Mouse (Mus musculus) subcutaneous adipose tissue, adult 2 months (tissue): ENCODE results near the gene Pik3ca. TPM values are rescaled to one million over a fixed set of nuclear protein-coding genes. Genes with fewer than 3 reads are reported as not detected.

ENCODE experiments used
- polyA plus RNA-seq: library from polyadenylated mRNA; depleted of rRNA; stranded (reverse); fragments of >200 nt; gene quantifications from 2 replicates; pipeline ENCODE4 v1.2.3, GENCODE M21; 2012; ENCODE audit warnings: low replicate concordance; rRNA removed

Gene Pik3ca
- 10.6 and 11.4 TPM in 2 replicates for polyA plus RNA-seq

GRCm38 (mm10) chr3:32397461-32398174, at the start of gene Pik3ca:
TSS of gene Pik3ca (plus strand) at chr3:32397671.

DNA sequence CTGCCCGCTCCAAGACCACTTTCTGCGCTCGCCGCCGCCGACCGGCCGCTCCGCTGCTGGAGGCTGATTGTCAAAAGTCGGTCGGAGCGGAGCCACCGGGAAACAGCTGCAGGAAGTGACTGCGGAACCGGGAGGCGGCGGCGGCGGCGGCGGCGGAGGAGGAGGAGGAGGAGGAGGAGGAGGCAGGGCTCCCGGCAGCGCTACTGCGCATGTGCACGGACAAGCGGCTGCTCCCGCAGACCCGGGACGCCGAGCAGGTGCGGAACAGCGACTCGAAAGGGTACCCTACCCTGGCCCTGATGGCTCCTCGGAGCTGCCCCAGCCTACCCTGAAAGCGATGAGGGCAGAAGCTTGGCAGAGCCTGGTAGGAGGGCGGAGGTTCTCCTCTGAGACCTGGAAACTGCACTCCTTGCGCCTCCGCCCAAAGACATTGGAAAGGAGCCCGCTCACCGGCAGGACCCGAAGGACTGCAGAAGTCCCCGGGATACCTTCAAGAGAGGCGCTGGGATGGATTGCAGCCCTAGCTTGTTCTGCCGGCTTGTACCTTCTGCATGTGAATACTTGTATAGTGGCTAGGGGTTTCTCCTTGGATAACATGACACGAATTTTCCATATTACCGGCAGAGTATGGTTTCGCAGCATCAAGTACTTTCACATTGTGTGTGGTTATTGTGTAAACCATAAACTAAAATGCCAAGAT, 31.8 kb upstream of the Pik3ca start, which contains the start of gene Zmat3:
Gene Zmat3 (minus strand): TSS at position 469 of the 700 bp plus-strand sequence.

DNA sequence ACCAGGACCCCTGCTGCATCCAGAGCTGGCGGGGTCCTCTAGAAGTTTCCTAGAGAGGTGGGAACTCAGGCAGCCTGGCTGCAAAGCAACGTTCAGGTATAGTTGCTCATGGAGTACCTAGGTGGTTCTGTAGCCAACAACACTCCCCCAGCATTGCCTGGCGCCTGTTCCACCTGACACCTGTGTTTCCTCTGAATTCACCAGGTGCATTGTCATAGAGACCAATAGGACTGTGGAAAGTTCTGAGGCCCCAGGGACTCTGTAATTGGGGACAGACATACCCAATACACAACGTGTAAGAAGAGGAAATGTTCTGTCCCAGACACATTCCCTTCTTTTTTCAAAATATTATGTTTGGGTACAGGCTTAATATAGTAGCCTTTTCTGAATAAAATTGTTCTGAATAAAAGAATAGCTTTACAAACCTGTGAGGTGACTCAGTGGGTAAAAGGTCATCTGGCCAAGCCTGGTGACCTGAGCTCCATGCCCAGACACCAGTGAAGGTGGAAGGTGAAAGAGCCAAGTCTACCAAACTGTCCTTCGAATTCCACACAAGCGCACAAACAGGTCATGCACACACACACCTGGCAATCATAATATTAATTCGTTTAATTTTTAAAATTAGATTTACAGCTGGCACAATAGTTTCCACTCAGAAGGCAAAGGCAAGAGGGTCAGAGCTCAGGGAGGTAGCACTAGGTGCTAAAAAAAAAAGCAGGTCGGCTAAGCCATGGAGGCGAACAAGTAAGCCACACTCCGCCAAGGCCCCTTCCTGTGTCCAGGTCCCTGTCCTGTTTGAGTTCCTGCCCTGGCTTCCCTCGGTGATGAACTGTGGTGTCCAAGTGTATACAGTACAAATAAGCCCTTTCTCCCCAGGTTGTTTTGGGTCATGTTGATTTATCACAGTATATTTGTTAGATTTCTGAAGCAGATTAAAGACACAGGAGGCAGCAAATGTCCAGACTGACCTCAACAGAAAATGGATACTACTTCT, 94.9 kb downstream of the Pik3ca start, which contains the start of gene Kcnmb3:
Gene Kcnmb3 (minus strand): TSS at position 135 of the 994 bp plus-strand sequence.

DNA sequence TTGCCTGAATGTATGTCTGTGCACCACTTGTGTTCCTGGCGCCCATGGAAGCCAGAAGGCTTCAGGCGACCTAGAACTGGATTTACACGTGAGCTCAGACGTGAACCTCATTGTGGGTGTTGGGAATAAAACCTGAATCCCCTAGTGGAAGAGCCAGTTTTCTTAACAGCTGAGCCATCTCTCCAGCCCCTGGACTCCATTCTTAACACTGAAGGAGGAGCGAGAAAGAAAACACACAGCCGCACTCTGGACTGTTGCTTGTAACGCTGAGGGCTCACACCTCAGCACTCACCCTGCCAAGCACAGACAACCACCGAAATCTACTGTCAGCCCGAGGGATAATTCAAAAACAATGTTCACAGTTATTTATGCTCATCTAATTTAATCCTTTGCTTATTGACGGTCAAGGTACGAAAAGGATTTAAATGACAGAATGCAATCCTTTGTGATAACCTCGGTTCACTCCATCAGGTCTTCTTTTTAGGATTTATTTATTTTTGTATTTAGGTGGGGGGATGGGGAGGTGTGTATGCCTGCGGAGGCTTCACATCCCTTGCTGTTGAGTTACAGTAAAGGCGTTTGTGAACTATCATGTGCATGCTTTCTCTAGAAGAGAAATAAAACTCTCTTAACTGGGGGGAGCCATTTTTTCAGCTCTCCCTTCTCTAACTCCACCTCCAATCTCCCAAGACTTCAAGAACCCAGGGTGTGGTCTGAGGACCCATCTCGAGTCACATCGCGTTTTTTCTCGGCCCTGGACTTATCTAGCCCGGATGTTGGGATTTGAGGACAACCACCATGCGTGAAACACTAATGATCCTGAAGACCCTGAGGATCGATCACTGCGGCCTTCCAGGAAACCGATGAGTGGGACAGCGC, 112.3 kb downstream of the Pik3ca start, which contains the start of gene Zfp639:
Gene Zfp639 (plus strand): TSS at position 764 of the 879 bp plus-strand sequence.

Other genes with a start within 250 kb of the Pik3ca start
- 8.6 and 19.0 TPM in 2 replicates for gene Zmat3, start 31.7 kb upstream of the Pik3ca start, polyA plus RNA-seq
- gene Kcnmb3, start 94.6 kb downstream of the Pik3ca start, polyA plus RNA-seq = not detected in 2 replicates
- 29.5 and 33.6 TPM in 2 replicates for gene Zfp639, start 112.6 kb downstream of the Pik3ca start, polyA plus RNA-seq
- gene Mfn1, start 131.8 kb downstream of the Pik3ca start, polyA plus RNA-seq = 13.5 and 14.5 TPM in 2 replicates
- 58.7 and 68.2 TPM in 2 replicates for gene Gnb4, start 218.9 kb downstream of the Pik3ca start, polyA plus RNA-seq